Mouse (Mus musculus) T-helper 2 cell (primary cell): Measurements from ENCODE around the gene Ccdc141.

Experiments used
- in situ Hi-C: fragments of 300-600 bp; cut with MboI, MseI; formaldehyde crosslinking; loops from one replicate; pipeline ENCODE4 v1.15.1; 2025; ENCODE audit warnings: high pct_unique_total_duplicates

Ccdc141 gene

GRCm38 (mm10) chr2:77134906-77135305, 35.5 kb downstream of the Ccdc141 start:
- in situ Hi-C loops = no loop called here

GRCm38 (mm10) chr2:77133407-77133806, 37.0 kb downstream of the Ccdc141 start:
- in situ Hi-C loops = no loop called here

- in situ Hi-C loops = no loop called here
Measured at GRCm38 (mm10) chr2:77126939-77127338, 43.5 kb downstream of the Ccdc141 start.

GRCm38 (mm10) chr2:77118102-77118501, 52.3 kb downstream of the Ccdc141 start:
- in situ Hi-C loops = no loop called here

GRCm38 (mm10) chr2:77114335-77114734, 56.1 kb downstream of the Ccdc141 start:
- in situ Hi-C loops = no loop called here

- in situ Hi-C loops = no loop called here
Measured at GRCm38 (mm10) chr2:77113867-77114266, 56.6 kb downstream of the Ccdc141 start.

GRCm38 (mm10) chr2:77113026-77113425, 57.4 kb downstream of the Ccdc141 start:
- in situ Hi-C loops = no loop called here

GRCm38 (mm10) chr2:77111095-77111494, 59.3 kb downstream of the Ccdc141 start:
- in situ Hi-C loops = no loop called here

- in situ Hi-C loops = no loop called here
Measured at GRCm38 (mm10) chr2:77110365-77110764, 60.1 kb downstream of the Ccdc141 start.

GRCm38 (mm10) chr2:77109506-77110123, 60.8 kb downstream of the Ccdc141 start:
- in situ Hi-C loops = no loop called here

GRCm38 (mm10) chr2:77108562-77108961, 61.9 kb downstream of the Ccdc141 start:
- in situ Hi-C loops = no loop called here

- in situ Hi-C loops = no loop called here
Measured at GRCm38 (mm10) chr2:77106150-77106549, 64.3 kb downstream of the Ccdc141 start.

- in situ Hi-C loops = no loop called here
Measured at GRCm38 (mm10) chr2:77105006-77105715, 65.3 kb downstream of the Ccdc141 start.

- in situ Hi-C loops = no loop called here
Measured at GRCm38 (mm10) chr2:77102516-77102915, 67.9 kb downstream of the Ccdc141 start.

GRCm38 (mm10) chr2:77099814-77100213, 70.6 kb downstream of the Ccdc141 start:
- in situ Hi-C loops = no loop called here

- in situ Hi-C loops = no loop called here
Measured at GRCm38 (mm10) chr2:77098769-77099168, 71.7 kb downstream of the Ccdc141 start.

GRCm38 (mm10) chr2:77091749-77092148, 78.7 kb downstream of the Ccdc141 start:
- in situ Hi-C loops = no loop called here

GRCm38 (mm10) chr2:77085313-77085712, 85.1 kb downstream of the Ccdc141 start:
- in situ Hi-C loops = no loop called here

- in situ Hi-C loops = no loop called here
Measured at GRCm38 (mm10) chr2:77084629-77085028, 85.8 kb downstream of the Ccdc141 start.

- in situ Hi-C loops = no loop called here
Measured at GRCm38 (mm10) chr2:77081156-77081555, 89.3 kb downstream of the Ccdc141 start.

- in situ Hi-C loops = no loop called here
Measured at GRCm38 (mm10) chr2:77080657-77081056, 89.8 kb downstream of the Ccdc141 start.

- in situ Hi-C loops = no loop called here
Measured at GRCm38 (mm10) chr2:77078746-77079145, 91.7 kb downstream of the Ccdc141 start.

- in situ Hi-C loops = no loop called here
Measured at GRCm38 (mm10) chr2:77074373-77074772, 96.1 kb downstream of the Ccdc141 start.
